Mouse (Mus musculus): ENCODE results near the gene Myo9b. TPM values are rescaled to one million over a fixed set of nuclear protein-coding genes. Genes with fewer than 3 reads are reported as not detected.
"Not testable (repeated sequence)": the region's sequence is repeated elsewhere in the genome, so short reads cannot be mapped to it uniquely, and the experiment has no call there.

The Myo9b gene
- polyA plus RNA-seq, 1 experiment from 2014 or later = 24.0 TPM

DNA sequence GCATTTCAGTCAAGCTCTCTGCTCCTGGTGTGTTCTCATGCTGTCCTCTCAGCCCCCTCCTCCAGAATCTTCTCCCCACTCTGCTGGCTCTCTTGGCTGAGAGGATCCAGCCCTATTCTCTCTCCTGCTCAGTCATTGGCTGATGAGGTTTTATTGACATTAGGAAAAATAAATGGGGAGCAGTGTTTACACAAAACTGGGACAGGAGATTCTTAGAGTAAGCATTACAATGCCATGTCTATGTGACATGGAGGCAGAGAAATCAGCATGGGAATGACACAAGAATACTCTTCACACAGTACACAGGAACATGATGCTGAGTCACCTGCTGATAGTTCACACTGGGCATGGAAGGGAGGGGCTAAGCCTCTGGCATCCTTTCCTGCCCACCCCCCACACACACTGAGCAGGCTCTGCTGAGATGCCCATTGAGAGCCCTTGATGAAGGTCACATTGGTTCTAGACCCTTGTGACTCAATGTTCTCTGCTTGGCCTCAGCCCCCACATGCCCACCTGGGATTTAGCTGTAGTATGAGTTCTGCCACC, 44.0 kb downstream of the Myo9b start:
- no peak overlapping the region for H3K4me3 ChIP-seq (replicated peaks)
- no peak overlapping the region for H3K27ac ChIP-seq (replicated peaks)
- no peak for ATAC-seq (ENCODE audit: insufficient number of reproducible peaks, low FRiP score, low TSS enrichment, low read depth)
- H3K9ac ChIP-seq = no peak overlapping the region
- no peak overlapping the region for H3K4me2 ChIP-seq (replicated peaks)
- no peaks in the 10 kb centered on the region for H3K27me3 ChIP-seq
- H3K4me1 ChIP-seq = peaks cover 14% of the 10 kb centered on the region; the same call in 1 of the 2 replicates
- peaks cover 28% of the 10 kb centered on the region for H3K36me3 ChIP-seq
- no peaks in the 10 kb centered on the region for H3K9me3 ChIP-seq (replicated peaks)

DNA sequence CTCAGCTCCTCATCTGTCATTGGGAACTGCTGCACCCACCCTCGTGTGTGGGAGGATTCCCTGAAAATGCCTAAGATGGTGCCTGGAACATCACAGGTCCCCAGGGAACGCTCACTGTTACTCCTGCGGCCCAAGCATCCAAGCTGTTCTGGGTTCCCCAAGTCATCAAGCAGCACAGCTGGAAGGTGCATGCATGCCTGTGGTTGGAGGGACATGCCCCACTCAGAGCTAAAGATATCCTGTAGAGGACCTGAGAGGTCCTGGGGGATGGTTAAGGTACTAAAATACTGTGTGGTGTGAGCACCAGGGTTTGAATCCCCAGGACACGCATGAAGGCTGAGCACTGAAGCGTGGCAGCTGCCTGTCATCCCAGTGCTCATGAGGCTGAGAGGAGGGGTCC, 46.1 kb downstream of the Myo9b start:
- 81% methylated on average over 5 of the region's 5 CpGs for WGBS
- not testable (repeated sequence) for H3K4me2 ChIP-seq (replicated peaks); H3K4me1 ChIP-seq; H3K27me3 ChIP-seq; ATAC-seq (ENCODE audit: insufficient number of reproducible peaks, low FRiP score, low TSS enrichment, low read depth); H3K4me3 ChIP-seq (replicated peaks); H3K9me3 ChIP-seq (replicated peaks); H3K9ac ChIP-seq; H3K27ac ChIP-seq (replicated peaks)
- H3K36me3 ChIP-seq = peaks cover 44% of the 10 kb centered on the region

DNA sequence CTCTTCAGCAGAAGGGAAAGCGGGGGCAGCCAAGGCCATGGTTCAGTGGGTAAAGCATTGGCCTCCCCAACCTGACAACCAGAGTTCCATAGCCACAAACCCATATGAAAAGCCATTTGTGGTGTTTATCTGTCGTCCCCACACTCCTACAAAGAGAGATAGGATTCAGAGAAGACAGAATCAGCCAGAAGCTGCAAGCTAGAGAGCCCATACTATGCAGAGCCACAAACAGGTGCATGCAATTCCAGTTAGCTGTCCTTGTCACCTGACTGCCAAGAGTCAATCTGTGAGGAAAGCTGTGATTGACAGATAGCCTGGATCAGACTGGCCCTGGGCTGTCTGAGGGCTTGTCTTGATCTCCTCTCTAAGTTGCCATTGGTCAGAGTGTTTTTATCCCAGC, 47.2 kb downstream of the Myo9b start:
- H3K36me3 ChIP-seq = peaks cover 55% of the 10 kb centered on the region
- ATAC-seq (ENCODE audit: insufficient number of reproducible peaks, low FRiP score, low TSS enrichment, low read depth); H3K27me3 ChIP-seq; H3K27ac ChIP-seq (replicated peaks); H3K4me3 ChIP-seq (replicated peaks); H3K4me2 ChIP-seq (replicated peaks); H3K9me3 ChIP-seq (replicated peaks); H3K4me1 ChIP-seq; H3K9ac ChIP-seq: not testable (repeated sequence)
- 95% methylated on average over 2 of the region's 2 CpGs for WGBS

DNA sequence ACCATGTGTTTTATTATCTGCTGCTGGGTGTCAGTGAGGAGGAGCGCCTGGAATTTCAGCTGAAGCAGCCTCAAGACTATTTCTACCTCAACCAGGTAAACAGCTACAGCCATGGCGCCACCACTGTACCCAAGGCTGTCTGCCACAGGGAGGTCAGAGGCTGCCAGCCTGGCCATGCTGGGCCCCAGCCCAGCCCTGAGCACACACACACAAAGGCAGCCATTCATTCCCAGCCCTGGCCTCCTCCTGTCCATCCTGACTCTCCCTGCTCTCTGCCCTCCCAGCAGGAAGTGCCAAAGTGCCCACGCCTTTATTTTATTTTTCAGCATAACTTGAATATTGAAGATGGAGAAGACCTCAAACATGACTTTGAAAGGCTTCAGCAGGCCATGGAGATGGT, 50.4 kb downstream of the Myo9b start:
- no peaks in the 10 kb centered on the region for H3K4me1 ChIP-seq
- no peak overlapping the region for H3K4me2 ChIP-seq (replicated peaks)
- 76% methylated on average over 3 of the region's 3 CpGs for whole genome bisulfite sequencing
- no peaks in the 10 kb centered on the region for H3K9me3 ChIP-seq (replicated peaks)
- H3K27me3 ChIP-seq = no peaks in the 10 kb centered on the region
- H3K36me3 ChIP-seq = peaks cover 64% of the 10 kb centered on the region
- H3K4me3 ChIP-seq (replicated peaks) = no peak overlapping the region
- no peak overlapping the region for H3K27ac ChIP-seq (replicated peaks)
- H3K9ac ChIP-seq = no peak overlapping the region
- ATAC-seq (ENCODE audit: insufficient number of reproducible peaks, low FRiP score, low TSS enrichment, low read depth) = no peak

DNA sequence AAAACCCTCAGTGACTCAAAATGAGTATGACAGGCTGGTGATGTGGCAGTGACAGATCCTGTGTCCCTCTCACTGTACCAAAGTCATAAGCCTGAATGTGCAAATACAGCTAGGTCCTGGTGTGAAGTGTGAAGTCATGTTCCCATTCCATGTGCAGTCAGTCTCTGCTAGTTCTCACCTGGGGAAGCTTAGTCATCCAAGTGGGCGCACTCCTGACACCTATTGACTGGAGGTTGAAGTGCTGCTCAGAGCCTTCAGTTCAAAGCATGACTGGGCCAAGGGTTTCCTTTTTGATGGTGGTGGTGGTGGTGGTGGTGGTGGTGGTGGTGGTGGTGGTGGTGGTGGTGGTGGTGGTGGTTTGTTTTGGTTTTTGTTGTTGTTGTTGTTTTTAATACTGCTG, 52.3 kb downstream of the Myo9b start:
- no peaks in the 10 kb centered on the region for H3K9me3 ChIP-seq (replicated peaks)
- no peak for ATAC-seq (ENCODE audit: insufficient number of reproducible peaks, low FRiP score, low TSS enrichment, low read depth)
- no peaks in the 10 kb centered on the region for H3K4me1 ChIP-seq
- H3K36me3 ChIP-seq = peaks cover 78% of the 10 kb centered on the region
- 87% methylated on average over 1 of the region's 1 CpGs for WGBS
- no peaks in the 10 kb centered on the region for H3K27me3 ChIP-seq
- no peak overlapping the region for H3K4me3 ChIP-seq (replicated peaks)
- H3K4me2 ChIP-seq (replicated peaks) = no peak overlapping the region
- H3K9ac ChIP-seq = no peak overlapping the region
- no peak overlapping the region for H3K27ac ChIP-seq (replicated peaks)

DNA sequence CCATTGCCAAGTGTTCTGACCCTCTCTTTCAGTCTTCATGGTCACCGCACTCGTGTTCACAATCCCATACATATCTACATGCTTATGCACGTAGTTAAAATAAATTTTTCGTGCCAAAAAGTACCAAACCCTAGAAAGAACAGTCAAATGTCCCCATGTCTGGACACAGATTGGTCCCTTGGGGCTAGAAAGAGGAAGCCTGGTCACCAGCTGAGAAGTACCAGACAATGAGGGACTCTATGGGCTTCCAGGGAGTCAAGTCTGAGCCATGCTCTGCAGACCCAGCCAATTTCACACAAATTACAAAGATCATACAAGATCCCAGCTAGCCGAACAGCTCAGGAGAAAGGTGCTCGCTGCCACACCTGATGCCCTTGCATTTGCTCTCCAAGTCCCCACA, 65.3 kb downstream of the Myo9b start:
- not testable (repeated sequence) for H3K9me3 ChIP-seq (replicated peaks); H3K9ac ChIP-seq; H3K4me3 ChIP-seq (replicated peaks); H3K4me2 ChIP-seq (replicated peaks); H3K27ac ChIP-seq (replicated peaks); H3K4me1 ChIP-seq; H3K27me3 ChIP-seq; ATAC-seq (ENCODE audit: insufficient number of reproducible peaks, low FRiP score, low TSS enrichment, low read depth)
- WGBS = 95% methylated on average over 6 of the region's 6 CpGs
- H3K36me3 ChIP-seq = peaks cover 68% of the 10 kb centered on the region

DNA sequence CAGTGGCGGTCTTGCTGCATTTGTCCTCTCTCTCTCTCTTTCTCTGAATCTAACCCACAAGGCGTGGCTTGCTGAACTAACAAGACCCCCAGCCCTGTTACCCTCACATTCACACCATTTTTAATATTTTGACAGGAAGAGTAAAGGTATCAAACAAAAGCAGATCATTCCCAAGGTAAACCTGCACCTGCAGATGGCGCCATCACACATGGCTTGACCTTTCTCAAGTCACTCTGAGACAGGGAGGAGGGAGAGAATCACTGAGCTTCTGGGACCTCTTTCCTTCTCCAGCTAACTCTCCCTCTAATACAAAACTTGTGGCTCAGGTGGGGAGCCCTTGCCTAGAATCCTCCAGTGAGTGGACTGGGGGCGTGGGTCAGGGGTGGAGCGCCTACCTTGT, 68.1 kb downstream of the Myo9b start:
- H3K4me1 ChIP-seq = no peaks in the 10 kb centered on the region
- H3K4me3 ChIP-seq (replicated peaks) = no peak overlapping the region
- 78% methylated on average over 5 of the region's 5 CpGs for WGBS
- H3K27me3 ChIP-seq = no peaks in the 10 kb centered on the region
- H3K27ac ChIP-seq (replicated peaks) = no peak overlapping the region
- no peak overlapping the region for H3K9ac ChIP-seq
- no peak for ATAC-seq (ENCODE audit: insufficient number of reproducible peaks, low FRiP score, low TSS enrichment, low read depth)
- H3K4me2 ChIP-seq (replicated peaks) = no peak overlapping the region
- H3K9me3 ChIP-seq (replicated peaks) = no peaks in the 10 kb centered on the region
- peaks cover 76% of the 10 kb centered on the region for H3K36me3 ChIP-seq

DNA sequence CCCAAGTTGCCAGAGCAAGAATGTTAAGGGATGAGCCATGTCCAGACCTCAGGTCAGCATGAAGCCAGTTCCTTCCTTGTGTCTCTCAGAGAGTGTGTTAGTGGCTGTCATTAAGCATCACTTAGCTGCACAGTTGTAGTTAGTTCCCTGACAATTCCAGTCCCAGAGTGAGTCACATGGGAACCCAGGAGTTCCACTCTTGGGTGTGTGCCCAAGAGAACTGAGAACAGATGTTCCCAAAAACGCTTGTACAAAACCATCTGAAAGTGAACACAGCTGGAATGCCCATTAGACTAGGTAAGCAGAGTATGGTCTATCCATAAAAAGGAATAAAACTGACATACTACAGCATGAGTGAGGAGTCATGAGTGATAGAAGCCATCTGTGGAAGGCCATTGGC, 74.1 kb downstream of the Myo9b start:
- Histone ChIP-seq H3K4me1 (no peaks in the 10 kb centered on the region), H3K4me2 (replicated peaks) (no peak overlapping the region), H3K4me3 (replicated peaks) (no peak overlapping the region), H3K9ac (no peak overlapping the region), H3K27me3 (no peaks in the 10 kb centered on the region), H3K9me3 (replicated peaks) (no peaks in the 10 kb centered on the region), H3K27ac (replicated peaks) (no peak overlapping the region), H3K36me3 (peaks cover 88% of the 10 kb centered on the region)
- no peak for ATAC-seq (ENCODE audit: insufficient number of reproducible peaks, low FRiP score, low TSS enrichment, low read depth)
- 50% methylated on average over 1 of the region's 1 CpGs for WGBS

DNA sequence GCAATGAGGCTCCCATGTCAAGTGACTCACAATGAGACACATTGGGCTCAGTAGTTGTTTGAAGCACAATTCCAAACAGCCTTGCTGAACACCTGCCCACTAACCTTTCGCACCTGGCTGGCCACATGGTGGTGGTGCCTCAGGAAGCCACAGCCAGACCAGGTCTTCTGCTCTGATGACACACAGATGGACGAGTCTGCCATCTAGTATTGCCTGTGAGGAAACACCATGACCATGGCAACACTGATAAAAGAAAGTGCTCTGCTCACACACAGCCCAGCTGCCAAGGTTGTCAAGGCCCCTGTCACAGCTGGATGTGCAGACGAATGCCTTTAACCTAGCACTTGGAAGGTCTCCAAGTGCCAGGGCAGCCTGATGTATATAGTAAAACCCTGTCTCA, 78.6 kb downstream of the Myo9b start:
- 62% methylated on average over 3 of the region's 3 CpGs for WGBS
- Histone ChIP-seq H3K4me3 (replicated peaks) (no peak overlapping the region), H3K9ac (no peak overlapping the region)

DNA sequence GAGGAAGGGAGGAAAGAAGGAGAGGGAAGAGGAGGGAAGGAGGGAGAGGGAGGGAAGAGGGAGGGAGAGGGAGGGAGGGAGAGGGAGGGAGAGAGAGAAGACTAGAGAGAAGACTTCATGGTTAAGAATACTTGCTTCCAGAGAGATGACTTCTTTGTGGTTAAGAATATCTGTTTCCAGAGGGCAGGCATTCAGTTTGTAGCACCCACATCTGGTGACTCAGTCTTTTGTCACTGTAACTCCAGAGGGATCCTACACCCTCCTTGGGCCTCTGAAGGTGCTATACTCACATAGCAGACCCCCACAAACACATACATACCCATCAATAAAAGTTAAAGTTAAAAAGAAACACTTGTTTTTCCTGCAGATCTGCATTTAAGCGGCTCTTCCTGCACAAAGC, 79.0 kb downstream of the Myo9b start:
- Histone ChIP-seq H3K27ac (replicated peaks) (no peak overlapping the region), H3K4me2 (replicated peaks) (no peak overlapping the region), H3K36me3 (peaks cover 96% of the 10 kb centered on the region), H3K27me3 (no peaks in the 10 kb centered on the region), H3K9me3 (replicated peaks) (no peaks in the 10 kb centered on the region), H3K9ac (no peak overlapping the region), H3K4me3 (replicated peaks) (no peak overlapping the region), H3K4me1 (no peaks in the 10 kb centered on the region)
- 91% methylated on average over 1 of the region's 1 CpGs for WGBS
- no peak for ATAC-seq (ENCODE audit: insufficient number of reproducible peaks, low FRiP score, low TSS enrichment, low read depth)

More for the DNA sequence above, 78.6 kb downstream of the Myo9b start:
- H3K4me2 ChIP-seq (replicated peaks) = no peak overlapping the region
- H3K9me3 ChIP-seq (replicated peaks) = no peaks in the 10 kb centered on the region
- peaks cover 96% of the 10 kb centered on the region for H3K36me3 ChIP-seq
- no peak overlapping the region for H3K27ac ChIP-seq (replicated peaks)
- no peaks in the 10 kb centered on the region for H3K4me1 ChIP-seq
- H3K27me3 ChIP-seq = no peaks in the 10 kb centered on the region
- ATAC-seq (ENCODE audit: insufficient number of reproducible peaks, low FRiP score, low TSS enrichment, low read depth) = no peak

DNA sequence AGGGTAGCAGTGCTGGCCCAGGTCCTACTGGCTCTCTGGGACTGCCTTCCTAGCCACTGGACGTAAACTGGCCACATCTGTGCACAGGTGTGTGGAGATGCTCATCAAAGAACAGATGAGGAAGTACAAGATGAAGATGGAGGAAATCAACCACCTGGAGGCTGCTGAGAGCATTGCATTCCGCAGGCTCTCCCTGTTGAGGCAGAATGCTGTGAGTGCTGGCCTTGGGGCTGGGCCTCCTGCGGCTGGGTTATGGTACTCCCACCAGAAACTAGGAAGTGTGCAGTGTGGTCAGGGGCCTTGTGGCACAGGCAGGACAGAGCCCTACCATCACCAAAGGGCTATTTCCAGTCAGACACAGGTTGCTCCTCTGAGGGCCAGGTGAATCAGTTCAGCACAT, 85.5 kb downstream of the Myo9b start:
- no peak for ATAC-seq (ENCODE audit: insufficient number of reproducible peaks, low FRiP score, low TSS enrichment, low read depth)
- peaks cover 80% of the 10 kb centered on the region for H3K36me3 ChIP-seq
- 81% methylated on average over 3 of the region's 3 CpGs for WGBS

DNA sequence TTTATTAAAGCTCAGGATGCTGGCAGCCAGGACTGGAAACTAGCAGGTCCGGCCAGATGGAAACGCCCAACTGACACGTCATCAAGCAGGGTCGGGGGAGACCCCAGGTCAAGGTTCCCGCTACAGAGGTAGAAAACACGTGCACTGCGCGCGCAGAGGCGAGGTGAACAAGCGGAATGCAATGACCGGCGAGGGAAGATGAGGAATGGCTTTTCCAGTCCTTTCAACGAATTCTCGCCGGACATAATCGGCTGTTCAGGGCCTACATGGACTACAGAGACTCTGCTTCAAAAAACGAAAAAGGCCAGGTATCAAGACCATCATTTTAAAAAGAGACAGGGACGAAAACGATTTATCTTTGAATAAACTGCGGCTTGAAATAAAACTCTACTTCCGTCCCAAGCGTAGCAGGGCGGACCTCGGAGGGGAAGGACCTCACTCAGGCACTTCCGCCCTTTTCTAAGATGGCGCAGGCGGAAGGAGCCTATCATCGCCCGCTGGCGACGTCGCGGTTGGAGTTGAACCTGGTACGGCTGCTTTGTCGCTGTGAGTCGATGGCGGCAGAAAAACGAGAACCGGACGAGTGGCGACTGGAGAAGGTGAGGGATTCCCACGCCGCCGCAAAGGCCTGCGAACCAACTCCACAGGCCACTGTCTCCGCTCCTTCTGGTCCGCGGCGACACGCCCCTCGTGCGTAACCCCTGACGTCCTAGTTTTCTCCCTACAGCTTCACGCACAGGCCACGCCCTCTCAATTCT, 94.4 kb downstream of the Myo9b start, which contains the start of gene Use1:
Gene Use1 (plus strand): TSS at position 78 of the 758 bp plus-strand sequence.
- H3K36me3 ChIP-seq = peaks cover 2% of the 10 kb centered on the region; the same call in 1 of the 2 replicates
- WGBS = under 1% methylated on average over 56 of the region's 56 CpGs
- peak within 1 kb of the TSS; percentile 95 for H3K27ac ChIP-seq (replicated peaks)
- peak within 1 kb of the TSS; percentile 79 for H3K4me3 ChIP-seq (replicated peaks)
- peaks cover 25% of the 10 kb centered on the region for H3K4me1 ChIP-seq
- no peaks in the 10 kb centered on the region for H3K9me3 ChIP-seq (replicated peaks)
- H3K4me2 ChIP-seq (replicated peaks) = peak within 1 kb of the TSS; percentile 87
- H3K9ac ChIP-seq = peak within 1 kb of the TSS; percentile 62
- H3K27me3 ChIP-seq = no peaks in the 10 kb centered on the region
- peak; percentile 86 for ATAC-seq (ENCODE audit: insufficient number of reproducible peaks, low FRiP score, low TSS enrichment, low read depth)

More for the DNA sequence above, 85.5 kb downstream of the Myo9b start:
- Histone ChIP-seq H3K4me2 (replicated peaks) (no peak overlapping the region), H3K4me3 (replicated peaks) (no peak overlapping the region), H3K9me3 (replicated peaks) (no peaks in the 10 kb centered on the region), H3K9ac (no peak overlapping the region), H3K4me1 (no peaks in the 10 kb centered on the region), H3K27me3 (no peaks in the 10 kb centered on the region), H3K27ac (replicated peaks) (no peak overlapping the region)

Measured in embryonic facial prominence, embryonic 15.5 days (tissue).